Mouse (Mus musculus) G1E (cell line): Measurements from ENCODE around the gene Tenm2. TPM values are rescaled to one million over a fixed set of nuclear protein-coding genes. Genes with fewer than 3 reads are reported as not detected.

ENCODE experiments used
- ATAC-seq: 2 replicates; pipeline ENCODE4 v1.8.0; 2016; ENCODE audit warnings: mild to moderate bottlenecking; ENCODE audit not compliant: insufficient number of reproducible peaks, poor library complexity, low FRiP score, severe bottlenecking; ENCODE audit errors: extremely low read depth
- DNase-seq: peaks from one replicate; pipeline ENCODE4 v3.0.0; 2012; ENCODE audit warnings: low spot score
- H3K27me3 ChIP-seq: 2 replicates; pipeline ENCODE4 v1.6.1; 2012; ENCODE audit warnings: mild to moderate bottlenecking, low read length, inconsistent platforms; ENCODE audit not compliant: insufficient read depth
- H3K36me3 ChIP-seq: replicated peaks from 2 replicates; pipeline ENCODE3; 2012; ENCODE audit warnings: mild to moderate bottlenecking, inconsistent platforms
- H3K4me1 ChIP-seq: 2 replicates; pipeline ENCODE4 v1.6.1; 2012; ENCODE audit warnings: low read depth, low read length, inconsistent platforms, mixed read lengths; ENCODE audit not compliant: insufficient read depth
- H3K4me3 ChIP-seq: 2 replicates; pipeline ENCODE4 v1.5.1; 2012; ENCODE audit warnings: low read depth, mild to moderate bottlenecking, inconsistent platforms, low read length, moderate library complexity, mixed read lengths
- H3K9me3 ChIP-seq: replicated peaks from 2 replicates; pipeline ENCODE4 v1.6.1; 2012; ENCODE audit warnings: inconsistent platforms
- CTCF ChIP-seq: IDR thresholded peaks from 2 replicates; pipeline ENCODE4 v1.5.1; 2012; ENCODE audit warnings: low read depth, low read length, inconsistent platforms, mixed read lengths
- GATA1 ChIP-seq: IDR thresholded peaks from 2 replicates; pipeline ENCODE4 v1.6.1; 2012; ENCODE audit warnings: borderline replicate concordance, low read length, inconsistent platforms, mixed read lengths
- GATA2 ChIP-seq: IDR thresholded peaks from 2 replicates; pipeline ENCODE4 v1.6.1; 2012; ENCODE audit warnings: low read depth, low read length, inconsistent platforms, borderline replicate concordance
- POLR2AphosphoS5 ChIP-seq: IDR thresholded peaks from 2 replicates; pipeline ENCODE4 v1.6.1; 2012; ENCODE audit warnings: low read depth, low read length, inconsistent platforms; ENCODE audit not compliant: insufficient replicate concordance
- TAL1 ChIP-seq: conservative IDR thresholded peaks from 2 replicates; pipeline ENCODE4 v1.6.1; 2012; ENCODE audit warnings: low read depth, low read length, inconsistent platforms, mixed read lengths
- polyA plus RNA-seq: library from polyadenylated mRNA; stranded (reverse); fragments of >175 nt; gene quantifications from 2 replicates; pipeline ENCODE4 v1.2.3, GENCODE M21; 2012
- total RNA-seq, 2 experiments: library from RNA; stranded (forward) in 1 of 2; stranded (reverse) in 1 of 2; fragments of 200-1000 nt in 1 of 2; fragments of >200 nt in 1 of 2; fragmentation: Nextera tagmentation in 1 of 2; gene quantifications; 2 replicates each; pipeline ENCODE4 v1.2.3; 2014 to 2017

Tenm2 gene
- total and polyA plus RNA-seq, 3 experiments, result 0.44 TPM; not detected in 2

- ATAC-seq (no peak), DNase-seq (no peak)
- peaks cover 16% of the 10 kb centered on the region for H3K9me3 ChIP-seq
- no peaks in the 10 kb centered on the region for H3K36me3 ChIP-seq
- H3K27me3 ChIP-seq, result no peaks in the 10 kb centered on the region
- H3K4me1 ChIP-seq, result no peaks in the 10 kb centered on the region
- no peak for TF ChIP-seq GATA2
- H3K4me3 ChIP-seq, result no peak overlapping the region
Observed at GRCm38 (mm10) chr11:36674902-36675422, 560.8 kb downstream of the Tenm2 start.

GRCm38 (mm10) chr11:36674141-36674540 lies 561.6 kb downstream of the Tenm2 start:
- no peaks in the 10 kb centered on the region for H3K36me3 ChIP-seq
- no peak for ATAC-seq
- no peak overlapping the region for H3K4me3 ChIP-seq
- H3K4me1 ChIP-seq, result no peaks in the 10 kb centered on the region
- no peak for DNase-seq
- peaks cover 16% of the 10 kb centered on the region for H3K9me3 ChIP-seq
- H3K27me3 ChIP-seq, result no peaks in the 10 kb centered on the region
- TF ChIP-seq TAL1 (no peak), POLR2AphosphoS5 (no peak), GATA1 (no peak), CTCF (no peak), GATA2 (no peak)

- ATAC-seq, result no peak
- no peak for DNase-seq
- H3K9me3 ChIP-seq, result peaks cover 18% of the 10 kb centered on the region
- no peaks in the 10 kb centered on the region for H3K4me1 ChIP-seq
- no peaks in the 10 kb centered on the region for H3K27me3 ChIP-seq
- H3K36me3 ChIP-seq, result no peaks in the 10 kb centered on the region
- no peak for TF ChIP-seq POLR2AphosphoS5
- no peak for TF ChIP-seq TAL1
- TF ChIP-seq CTCF, result no peak
- TF ChIP-seq GATA2, result no peak
- no peak for TF ChIP-seq GATA1
- no peak overlapping the region for H3K4me3 ChIP-seq
Observed at GRCm38 (mm10) chr11:36671196-36671595, 564.6 kb downstream of the Tenm2 start.

GRCm38 (mm10) chr11:36664026-36664425 lies 571.7 kb downstream of the Tenm2 start:
- H3K27me3 ChIP-seq, result no peaks in the 10 kb centered on the region
- TF ChIP-seq CTCF (no peak), GATA2 (no peak), POLR2AphosphoS5 (no peak), GATA1 (no peak), TAL1 (no peak)
- ATAC-seq (no peak), DNase-seq (no peak)
- H3K36me3 ChIP-seq, result no peaks in the 10 kb centered on the region
- no peaks in the 10 kb centered on the region for H3K4me1 ChIP-seq
- H3K9me3 ChIP-seq, result peaks cover 10% of the 10 kb centered on the region
- H3K4me3 ChIP-seq, result no peak overlapping the region

- no peaks in the 10 kb centered on the region for H3K27me3 ChIP-seq
- no peak for TF ChIP-seq GATA1
- TF ChIP-seq CTCF, result no peak
- no peak for TF ChIP-seq GATA2
- TF ChIP-seq POLR2AphosphoS5, result no peak
- TF ChIP-seq TAL1, result no peak
- H3K4me1 ChIP-seq, result no peaks in the 10 kb centered on the region
- peaks cover 10% of the 10 kb centered on the region for H3K9me3 ChIP-seq
- no peak overlapping the region for H3K4me3 ChIP-seq
- no peaks in the 10 kb centered on the region for H3K36me3 ChIP-seq
- no peak for ATAC-seq
- DNase-seq, result no peak
Observed at GRCm38 (mm10) chr11:36663571-36663970, 572.2 kb downstream of the Tenm2 start.

- TF ChIP-seq POLR2AphosphoS5 (no peak), CTCF (no peak), GATA2 (no peak), TAL1 (no peak), GATA1 (no peak)
Observed at GRCm38 (mm10) chr11:36653656-36654323, 582.0 kb downstream of the Tenm2 start.

GRCm38 (mm10) chr11:36647179-36647578 lies 588.6 kb downstream of the Tenm2 start:
- Histone ChIP-seq H3K4me1 (no peaks in the 10 kb centered on the region), H3K36me3 (no peaks in the 10 kb centered on the region), H3K4me3 (no peak overlapping the region), H3K9me3 (peaks cover 5% of the 10 kb centered on the region), H3K27me3 (no peaks in the 10 kb centered on the region)
- ATAC-seq (no peak), DNase-seq (no peak)
- TF ChIP-seq CTCF, result no peak
- no peak for TF ChIP-seq TAL1
- no peak for TF ChIP-seq GATA2
- TF ChIP-seq GATA1, result no peak
- no peak for TF ChIP-seq POLR2AphosphoS5

More at GRCm38 (mm10) chr11:36653656-36654323, 582.0 kb downstream of the Tenm2 start:
- Histone ChIP-seq H3K36me3 (no peaks in the 10 kb centered on the region), H3K4me3 (no peak overlapping the region), H3K4me1 (no peaks in the 10 kb centered on the region), H3K27me3 (no peaks in the 10 kb centered on the region), H3K9me3 (peaks cover 4% of the 10 kb centered on the region; the same call in 1 of the 2 replicates)
- DNase-seq (no peak), ATAC-seq (no peak)
